Mouse (Mus musculus) heart, adult 11 months (tissue): ENCODE data around the gene Tpst1.
"Not testable (repeated sequence)": the region's sequence is repeated elsewhere in the genome, so short reads cannot be mapped to it uniquely, and the experiment has no call there.

ENCODE experiments used
- DNase-seq: peaks from one replicate; pipeline ENCODE4 v3.0.0; 2022

The Tpst1 gene

GRCm38 (mm10) chr5:130073026-130073425, at the start of gene Tpst1:
Gene Tpst1, plus strand, starts transcription at chr5:130073326.
- DNase-seq, result no peak

DNA sequence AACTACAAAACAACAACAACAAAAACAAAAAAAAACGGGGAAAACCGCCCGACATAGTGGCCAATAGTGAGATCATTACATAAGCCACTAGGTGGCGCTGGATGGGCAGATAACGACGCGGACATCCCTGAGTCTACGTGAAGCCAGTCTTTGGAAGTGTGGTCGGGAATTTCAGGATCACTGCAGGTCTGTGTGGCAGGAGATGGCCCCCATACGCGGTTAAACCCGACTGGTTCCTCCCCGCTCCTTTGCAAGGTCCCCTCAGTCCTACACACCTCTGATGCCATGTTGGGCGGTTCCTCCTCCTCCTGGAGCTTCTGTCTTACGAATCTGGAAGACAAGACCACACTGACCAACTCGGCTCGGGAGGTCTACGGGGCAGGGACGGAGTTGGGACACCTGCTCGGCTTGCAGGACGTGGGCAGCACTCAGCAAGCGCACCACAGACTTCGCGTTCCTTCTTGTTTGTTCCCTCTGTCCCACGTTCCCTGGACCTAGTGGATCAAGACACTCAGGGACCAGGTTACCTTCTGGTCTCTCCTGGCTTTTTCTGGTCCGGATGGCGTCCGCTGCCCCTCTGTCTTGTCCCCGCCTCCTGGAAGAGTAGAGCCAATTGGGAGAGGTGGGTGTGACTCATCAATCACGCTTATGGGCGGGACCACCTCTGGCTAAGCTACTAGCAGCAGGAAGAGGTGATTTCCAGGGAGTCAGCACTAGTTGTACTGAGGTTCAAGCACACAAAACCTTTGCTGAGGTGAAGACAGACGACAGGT, 49.2 kb upstream of the Tpst1 start:
- DNase-seq, result peak; percentile 99

DNA sequence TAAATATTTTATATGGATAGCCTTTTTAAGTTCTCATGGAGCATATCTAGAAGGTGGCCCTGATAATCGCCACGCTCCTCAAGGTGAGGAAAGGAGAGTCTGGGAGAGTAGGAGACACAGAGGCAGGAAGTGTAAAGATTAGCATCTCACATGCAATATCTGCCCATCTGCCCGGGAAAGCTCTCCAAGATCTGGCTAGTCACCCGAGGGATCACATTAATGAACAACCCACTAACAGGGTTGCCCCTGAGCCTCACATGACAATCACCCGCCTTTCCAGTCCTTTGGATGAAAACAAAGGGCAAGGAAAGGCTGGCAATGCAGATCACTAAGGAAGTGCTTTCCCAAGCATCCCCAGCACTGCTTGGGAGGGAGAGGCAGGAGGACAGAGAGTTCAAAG, 46.0 kb upstream of the Tpst1 start:
- no peak for DNase-seq

DNA sequence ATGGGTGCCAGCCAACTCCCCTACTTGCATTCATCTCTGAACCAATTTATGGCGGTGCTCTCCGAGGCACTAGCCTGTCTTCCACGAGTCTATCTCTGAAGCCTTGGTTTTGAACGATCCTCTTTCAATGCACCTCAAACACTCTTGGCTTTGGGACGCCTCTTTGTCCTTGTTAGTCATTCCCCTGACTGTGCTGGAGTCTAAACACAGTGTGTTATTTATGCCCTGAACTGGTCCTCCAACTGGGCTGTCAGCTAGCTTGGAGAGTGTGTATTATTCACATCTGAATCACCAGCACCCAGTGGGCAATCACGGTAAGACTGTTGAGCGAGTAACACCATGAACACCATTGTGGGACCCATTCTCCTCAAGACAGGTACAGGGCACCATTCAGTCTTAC, 45.4 kb upstream of the Tpst1 start:
- no peak for DNase-seq

DNA sequence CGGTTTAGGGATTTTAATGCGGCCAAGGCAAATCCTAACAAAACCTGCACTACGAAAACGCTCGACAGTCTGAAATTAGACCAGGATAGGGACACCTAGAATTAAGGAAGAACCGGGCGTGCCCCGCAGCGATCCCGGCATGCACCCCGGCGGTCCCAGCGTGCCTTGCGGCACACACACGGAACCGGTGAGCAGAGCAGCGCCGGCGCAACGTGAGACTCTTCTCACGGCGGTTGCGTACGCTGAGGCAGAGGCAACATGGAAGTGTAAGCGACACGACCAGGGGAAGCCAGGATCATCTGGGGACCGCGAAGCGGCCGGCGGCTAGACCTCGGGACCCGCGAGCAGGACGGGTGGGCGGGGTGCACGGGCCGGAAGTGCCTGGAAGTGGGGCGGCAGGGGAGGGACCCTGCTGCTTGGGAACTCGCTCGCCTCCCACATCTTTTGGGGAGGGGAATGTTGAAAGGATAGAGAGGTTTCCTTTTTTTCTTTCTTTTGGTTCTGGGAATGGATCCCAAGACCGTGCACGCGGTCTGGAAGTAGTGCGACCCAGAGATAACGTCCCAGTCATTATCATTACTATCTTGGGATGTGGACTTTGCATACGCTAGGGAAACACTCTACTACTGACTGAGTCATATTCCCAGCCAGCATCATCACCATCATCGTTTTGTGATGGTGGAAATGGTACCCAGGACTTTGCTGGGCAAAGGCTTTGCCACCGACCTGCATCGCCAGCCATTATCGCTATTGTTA, 43.8 kb upstream of the Tpst1 start, which contains the start of the genes Asl and Crcp:
TSS of gene Asl (minus strand) at position 106 of the 756 bp plus-strand sequence.
TSS of gene Crcp (plus strand) at position 149 of the 756 bp plus-strand sequence.
- peak; percentile 99 for DNase-seq

DNA sequence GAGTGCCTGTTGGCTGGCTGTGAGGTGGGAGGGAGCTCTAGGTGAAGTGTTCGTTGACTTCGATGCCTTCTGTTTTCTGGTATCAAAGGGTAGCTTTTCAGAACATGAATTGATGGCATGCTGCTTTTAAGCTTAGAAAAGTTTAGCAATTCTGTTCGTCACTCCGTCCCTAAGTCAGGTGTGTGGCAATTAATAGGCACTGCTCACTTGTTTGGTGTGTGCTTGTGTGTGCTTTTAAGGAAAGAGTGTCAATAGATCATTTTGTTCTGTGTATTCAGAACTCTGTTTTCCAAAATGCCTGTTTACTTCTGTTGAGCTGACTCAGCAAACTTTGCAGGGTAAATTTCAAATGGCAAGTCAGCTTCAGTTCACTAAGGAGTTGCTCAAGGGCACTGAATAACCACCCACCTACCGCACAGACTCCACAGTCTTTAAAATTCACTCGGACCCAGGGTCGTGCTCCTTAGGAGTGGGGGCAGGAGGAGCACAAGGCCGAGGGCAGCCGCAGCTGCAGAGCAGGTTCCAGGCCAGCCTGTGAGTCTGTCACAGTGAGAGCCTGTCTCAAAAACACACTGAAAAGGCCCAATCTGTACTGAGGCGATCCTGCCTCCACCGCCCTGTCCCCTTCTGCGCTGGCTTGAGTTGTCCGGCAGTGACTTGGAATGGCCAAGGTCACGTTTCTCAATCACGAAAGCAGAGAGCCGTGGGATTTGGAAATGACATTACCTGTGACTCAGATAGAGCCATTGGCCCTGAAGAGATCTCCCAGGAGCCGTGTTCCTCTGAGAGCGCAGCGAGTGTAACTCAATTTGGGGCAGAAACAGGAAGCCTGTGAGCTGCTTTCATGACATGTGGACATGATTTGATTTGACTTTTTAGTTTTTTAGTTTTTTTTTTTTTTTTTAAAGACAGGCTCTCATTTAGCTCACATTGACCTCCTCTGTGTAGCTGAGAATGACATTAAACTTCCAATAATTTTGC, 41.4 kb upstream of the Tpst1 start:
- no peak for DNase-seq

DNA sequence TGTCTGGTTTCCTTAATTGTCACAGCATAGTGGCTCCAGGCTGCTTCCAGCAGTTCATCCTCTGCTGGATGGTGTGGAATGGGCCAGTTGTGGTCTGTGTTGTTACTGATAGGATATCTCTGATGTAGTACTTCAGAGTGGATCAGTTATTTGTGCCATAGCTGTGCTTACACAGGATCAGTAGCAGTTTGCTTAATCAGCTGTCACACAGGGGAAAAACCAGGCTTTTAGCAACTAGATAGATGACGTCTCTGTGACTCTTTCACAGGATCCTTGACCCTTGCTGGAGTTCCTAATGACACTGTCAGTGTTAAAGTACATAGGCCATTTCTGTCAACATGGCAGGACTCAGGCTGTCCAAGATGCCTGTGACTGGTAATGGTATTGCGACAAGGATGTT, 39.3 kb upstream of the Tpst1 start:
- DNase-seq, result no peak

- DNase-seq, result not testable (repeated sequence)
These were observed 36.8 kb upstream of the Tpst1 start for GRCm38 (mm10) chr5:130036300-130036699.

- peak; percentile 98 for DNase-seq
These were observed 35.2 kb upstream of the Tpst1 start for GRCm38 (mm10) chr5:130037752-130038455.

DNA sequence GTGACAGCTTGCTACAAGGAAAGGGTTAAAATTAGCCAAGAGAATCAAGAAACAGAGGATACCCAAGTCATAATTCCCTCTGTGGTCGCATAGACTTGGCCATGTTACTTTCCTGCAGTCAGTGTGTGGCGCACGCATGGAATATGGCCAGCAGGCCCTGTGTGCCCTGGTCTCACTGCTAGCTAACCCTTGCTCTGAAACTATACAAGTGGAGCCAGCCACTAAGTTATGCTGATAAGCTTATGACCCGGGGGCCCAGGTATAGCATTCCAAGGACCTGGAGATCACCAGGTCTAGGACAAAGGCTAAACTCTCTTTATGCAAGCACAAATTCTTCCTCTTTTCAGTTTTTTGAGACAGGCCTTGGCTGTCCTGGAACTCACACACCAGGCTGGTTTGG, 32.3 kb upstream of the Tpst1 start:
- DNase-seq, result peak; percentile 83

DNA sequence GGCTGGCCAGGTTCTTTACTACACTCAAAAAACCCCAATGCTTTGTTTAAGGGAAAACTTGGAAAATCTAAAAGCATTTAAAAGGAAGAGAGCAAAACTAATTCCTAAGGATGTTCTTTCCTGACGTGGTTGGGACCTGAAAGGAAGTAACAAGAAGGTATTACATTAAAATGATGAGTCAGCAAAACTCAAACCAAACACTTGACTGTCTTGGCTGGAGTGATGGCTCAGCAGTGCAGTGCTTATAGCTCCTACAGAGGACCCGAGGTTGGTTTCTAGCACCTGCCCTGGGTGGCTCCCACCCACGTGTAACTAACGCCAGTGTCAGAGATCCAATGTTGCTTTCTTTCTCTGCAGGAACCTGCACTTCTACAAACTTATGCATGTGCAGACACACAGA, 31.9 kb upstream of the Tpst1 start:
- DNase-seq, result no peak

DNA sequence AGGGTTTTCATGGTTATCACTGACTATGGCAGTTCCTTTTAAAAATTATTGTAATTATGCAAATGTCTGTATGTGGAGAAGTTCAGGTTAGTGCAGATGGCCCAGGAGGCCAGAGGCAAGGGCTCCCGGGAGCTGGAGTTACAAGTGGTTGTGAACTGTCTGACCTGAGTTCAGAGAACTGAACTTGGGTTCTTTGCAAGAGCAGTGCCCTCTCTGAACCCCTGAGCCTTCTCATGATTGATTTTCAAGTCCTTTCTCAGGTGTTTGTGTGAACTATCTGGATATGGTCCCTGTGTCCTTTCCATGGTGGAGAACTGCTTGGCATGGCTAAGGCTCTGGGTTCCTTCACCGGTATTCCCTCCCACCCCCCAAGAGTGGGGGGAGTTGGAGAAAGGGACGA, 29.4 kb upstream of the Tpst1 start:
- peak; percentile 84 for DNase-seq

- DNase-seq, result peak; percentile 97
These were observed 28.9 kb upstream of the Tpst1 start for GRCm38 (mm10) chr5:130044201-130044695.

GRCm38 (mm10) chr5:130046100-130046499, 27.0 kb upstream of the Tpst1 start:
- DNase-seq, result peak; percentile 85

DNA sequence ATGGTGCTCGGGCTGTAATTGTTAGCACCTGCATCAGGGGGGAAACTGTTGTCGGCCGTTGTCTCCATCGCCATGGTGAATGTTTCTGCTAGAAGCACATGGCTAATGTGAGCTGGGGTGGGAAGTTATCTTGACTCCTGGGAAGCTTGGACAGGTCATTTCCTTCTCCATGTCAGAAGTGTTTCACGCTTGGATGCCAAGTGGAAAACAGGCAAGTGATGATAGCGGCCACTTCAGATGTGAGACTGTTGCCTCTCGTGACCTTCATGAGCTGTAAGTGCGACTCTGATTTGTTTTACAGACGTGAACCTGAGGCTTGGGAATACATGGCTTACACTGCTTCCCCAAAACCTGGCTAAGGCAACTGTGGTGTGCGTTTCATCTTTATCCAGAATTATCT, 26.5 kb upstream of the Tpst1 start:
- DNase-seq, result peak; percentile 93

- no peak for DNase-seq
These were observed 26.1 kb upstream of the Tpst1 start for GRCm38 (mm10) chr5:130047013-130047412.

DNA sequence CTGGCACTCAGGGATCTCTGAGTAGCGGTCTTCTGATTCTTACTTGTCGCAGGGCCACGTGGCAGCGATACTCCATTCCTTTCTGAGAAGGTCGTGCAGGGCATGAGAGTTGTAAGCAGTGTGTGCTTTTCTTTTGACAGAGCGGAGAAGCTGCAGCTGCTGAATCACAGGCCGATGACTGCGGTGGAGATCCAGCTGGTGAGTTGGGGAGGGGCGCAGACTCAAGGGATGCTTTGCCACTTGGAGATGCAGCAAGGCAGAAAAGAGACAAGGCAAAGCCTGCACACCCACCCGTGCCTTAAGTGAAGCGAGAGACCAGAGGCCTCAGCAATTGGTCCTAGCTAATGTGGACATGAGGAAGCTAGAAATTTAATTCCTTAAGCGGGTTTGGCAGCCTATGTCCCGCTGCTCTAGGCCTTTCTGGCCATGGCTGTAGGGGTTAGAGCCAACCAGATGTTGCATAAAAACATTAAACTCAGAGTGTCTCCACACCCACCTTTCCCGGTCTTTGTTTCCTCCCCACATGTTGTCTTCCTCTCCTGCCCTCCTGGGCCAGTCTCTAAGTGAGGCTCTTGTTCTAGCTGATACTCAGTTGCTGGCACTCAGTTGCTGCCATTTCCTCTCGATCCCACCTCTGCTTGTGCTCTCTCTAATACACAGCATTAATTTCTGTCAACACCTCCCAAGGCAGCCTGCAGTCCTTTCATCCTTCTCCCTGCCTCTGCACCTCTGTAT, 24.2 kb upstream of the Tpst1 start:
- peak; percentile 97 for DNase-seq

DNA sequence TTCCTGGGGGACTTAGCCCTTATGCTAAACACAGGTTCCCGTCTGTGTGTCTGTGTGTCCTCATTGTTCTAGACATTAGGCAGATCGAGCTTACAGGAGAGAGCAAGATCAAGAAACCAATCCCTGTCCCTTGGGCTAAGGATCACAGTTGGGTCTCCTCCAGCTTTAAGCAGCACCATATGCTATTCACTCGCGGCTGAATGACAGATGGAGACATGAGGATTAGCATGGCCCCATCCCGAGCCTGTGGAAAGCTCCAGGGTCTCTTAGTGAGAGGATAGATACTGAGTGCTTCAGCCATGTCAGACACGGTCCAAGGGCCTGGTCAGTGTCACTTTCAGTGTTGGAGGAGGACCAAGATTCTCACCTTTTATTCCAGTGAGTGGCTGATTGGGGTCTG, 22.7 kb upstream of the Tpst1 start:
- DNase-seq, result peak; percentile 86

GRCm38 (mm10) chr5:130051073-130051860, 21.9 kb upstream of the Tpst1 start:
- DNase-seq, result peak; percentile 87

GRCm38 (mm10) chr5:130052510-130052909, 20.6 kb upstream of the Tpst1 start:
- DNase-seq, result peak; percentile 95
